Mouse (Mus musculus): ENCODE measurements around the gene Arrdc5. TPM values are rescaled to one million over a fixed set of nuclear protein-coding genes. Genes with fewer than 3 reads are reported as not detected.

Arrdc5 gene
- polyA plus RNA-seq, 1 experiment from 2014 or later: not detected

- no peak overlapping the region for H3K9ac ChIP-seq (ENCODE audit: low read depth, low read length)
- no peaks in the 10 kb centered on the region; the same call in 1 of the 2 replicates for H3K36me3 ChIP-seq (ENCODE audit: control insufficient read depth, insufficient read depth, low read length)
- no peak for ATAC-seq
- WGBS: 88% methylated on average over 6 of the region's 6 CpGs
- H3K27ac ChIP-seq (ENCODE audit: low read length): no peak overlapping the region
- H3K4me2 ChIP-seq (ENCODE audit: low read length): no peak overlapping the region
- H3K4me1 ChIP-seq (ENCODE audit: control insufficient read depth, insufficient read depth, low read length): peaks cover 8% of the 10 kb centered on the region; the same call in 1 of the 2 replicates
- H3K9me3 ChIP-seq (replicated peaks; ENCODE audit: control insufficient read depth, low read length, poor library complexity, severe bottlenecking): no peaks in the 10 kb centered on the region
- no peaks in the 10 kb centered on the region for H3K27me3 ChIP-seq (ENCODE audit: control insufficient read depth, insufficient read depth, low read depth, low read length)
- H3K4me3 ChIP-seq (ENCODE audit: low read depth, low read length): no peak overlapping the region
These were observed 8.0 kb upstream of the Arrdc5 start for GRCm38 (mm10) chr17:56308088-56308487.

DNA sequence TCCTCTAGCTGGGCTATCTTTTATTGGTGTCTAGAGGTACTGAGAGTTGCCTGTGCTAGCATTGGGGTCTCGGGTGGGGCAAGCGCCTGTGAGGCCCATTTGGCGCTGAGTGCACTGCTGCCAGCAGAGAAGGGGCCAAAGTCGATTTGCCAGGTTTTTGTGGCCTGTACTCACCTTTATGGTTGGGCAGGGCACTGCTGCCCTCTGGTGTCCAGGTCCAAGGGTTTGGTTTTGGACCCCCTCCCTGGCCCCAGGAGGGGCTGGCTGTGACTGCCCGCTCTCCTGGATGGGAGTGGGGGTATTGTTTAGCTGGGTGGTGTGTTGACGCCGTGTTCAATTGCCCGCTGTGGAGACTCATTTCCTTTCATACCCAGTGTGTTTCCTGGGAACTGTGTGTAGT lies 5.7 kb upstream of the Arrdc5 start:
- H3K9ac ChIP-seq (ENCODE audit: low read depth, low read length): no peak overlapping the region
- no peak overlapping the region for H3K4me2 ChIP-seq (ENCODE audit: low read length)
- WGBS: 59% methylated on average over 8 of the region's 8 CpGs
- H3K4me1 ChIP-seq (ENCODE audit: control insufficient read depth, insufficient read depth, low read length): peaks cover 8% of the 10 kb centered on the region; the same call in 1 of the 2 replicates
- H3K36me3 ChIP-seq (ENCODE audit: control insufficient read depth, insufficient read depth, low read length): no peaks in the 10 kb centered on the region
- H3K27ac ChIP-seq (ENCODE audit: low read length): no peak overlapping the region
- H3K4me3 ChIP-seq (ENCODE audit: low read depth, low read length): no peak overlapping the region
- H3K27me3 ChIP-seq (ENCODE audit: control insufficient read depth, insufficient read depth, low read depth, low read length): no peaks in the 10 kb centered on the region
- H3K9me3 ChIP-seq (replicated peaks; ENCODE audit: control insufficient read depth, low read length, poor library complexity, severe bottlenecking): no peaks in the 10 kb centered on the region
- no peak for ATAC-seq

DNA sequence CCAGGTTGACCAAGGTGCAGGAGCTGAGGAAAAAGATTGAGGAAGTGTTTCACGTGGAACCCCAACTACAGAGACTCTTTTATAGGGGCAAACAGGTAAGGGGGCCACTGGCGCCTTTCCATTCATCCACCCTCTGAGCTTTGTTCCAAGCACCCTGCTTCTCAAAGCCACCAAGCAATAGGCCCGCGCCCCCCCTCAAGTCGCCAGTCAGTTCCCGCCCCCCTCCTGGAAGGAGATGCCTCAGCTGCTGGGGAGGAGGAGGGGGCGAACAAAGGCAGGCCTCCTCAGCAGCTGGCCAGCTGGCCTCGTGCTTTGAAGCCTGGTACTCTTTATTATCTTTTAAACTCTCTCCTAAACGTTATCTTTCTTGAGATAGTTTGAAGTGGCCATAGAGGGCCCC lies 5.1 kb upstream of the Arrdc5 start:
- ATAC-seq: no peak
- no peak overlapping the region for H3K4me3 ChIP-seq (ENCODE audit: low read depth, low read length)
- no peak overlapping the region for H3K9ac ChIP-seq (ENCODE audit: low read depth, low read length)
- H3K4me1 ChIP-seq (ENCODE audit: control insufficient read depth, insufficient read depth, low read length): peaks cover 8% of the 10 kb centered on the region; the same call in 1 of the 2 replicates
- H3K4me2 ChIP-seq (ENCODE audit: low read length): no peak overlapping the region; the same call in 1 of the 2 replicates
- H3K9me3 ChIP-seq (replicated peaks; ENCODE audit: control insufficient read depth, low read length, poor library complexity, severe bottlenecking): no peaks in the 10 kb centered on the region
- H3K27ac ChIP-seq (ENCODE audit: low read length): no peak overlapping the region
- no peaks in the 10 kb centered on the region for H3K27me3 ChIP-seq (ENCODE audit: control insufficient read depth, insufficient read depth, low read depth, low read length)
- 22% methylated on average over 9 of the region's 9 CpGs for WGBS
- H3K36me3 ChIP-seq (ENCODE audit: control insufficient read depth, insufficient read depth, low read length): no peaks in the 10 kb centered on the region

DNA sequence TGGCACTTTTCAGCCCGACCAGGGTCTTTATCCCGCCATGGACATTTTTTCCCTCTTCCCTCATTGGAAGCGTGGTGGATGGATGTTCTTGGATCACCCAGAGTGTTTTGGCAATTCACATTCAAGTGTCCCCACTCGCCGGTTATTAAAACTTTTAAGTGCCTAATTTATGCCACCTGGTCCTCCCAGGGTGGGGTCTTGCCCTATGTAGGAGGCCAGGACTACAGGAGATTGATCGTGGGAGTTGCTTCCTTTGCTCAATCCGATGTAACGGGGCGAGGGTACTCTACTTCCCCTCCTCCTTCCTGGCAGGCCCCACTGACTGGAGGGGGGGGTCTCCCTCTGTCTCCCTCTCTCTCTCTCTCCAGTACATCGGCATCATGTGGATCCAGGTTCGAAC lies 4.6 kb upstream of the Arrdc5 start:
- H3K27me3 ChIP-seq (ENCODE audit: control insufficient read depth, insufficient read depth, low read depth, low read length): no peaks in the 10 kb centered on the region
- no peak overlapping the region for H3K27ac ChIP-seq (ENCODE audit: low read length)
- H3K9ac ChIP-seq (ENCODE audit: low read depth, low read length): peak overlapping the region; percentile 67; the same call in 1 of the 2 replicates
- no peaks in the 10 kb centered on the region for H3K36me3 ChIP-seq (ENCODE audit: control insufficient read depth, insufficient read depth, low read length)
- peak overlapping the region; percentile 92 for H3K4me2 ChIP-seq (ENCODE audit: low read length)
- 0 out of 2 replicates have a peak, but pooled peaks have one; percentile 12 for ATAC-seq
- peak overlapping the region; percentile 77 for H3K4me3 ChIP-seq (ENCODE audit: low read depth, low read length)
- WGBS: 12% methylated on average over 11 of the region's 11 CpGs
- peaks cover 8% of the 10 kb centered on the region; the same call in 1 of the 2 replicates for H3K4me1 ChIP-seq (ENCODE audit: control insufficient read depth, insufficient read depth, low read length)
- H3K9me3 ChIP-seq (replicated peaks; ENCODE audit: control insufficient read depth, low read length, poor library complexity, severe bottlenecking): no peaks in the 10 kb centered on the region

DNA sequence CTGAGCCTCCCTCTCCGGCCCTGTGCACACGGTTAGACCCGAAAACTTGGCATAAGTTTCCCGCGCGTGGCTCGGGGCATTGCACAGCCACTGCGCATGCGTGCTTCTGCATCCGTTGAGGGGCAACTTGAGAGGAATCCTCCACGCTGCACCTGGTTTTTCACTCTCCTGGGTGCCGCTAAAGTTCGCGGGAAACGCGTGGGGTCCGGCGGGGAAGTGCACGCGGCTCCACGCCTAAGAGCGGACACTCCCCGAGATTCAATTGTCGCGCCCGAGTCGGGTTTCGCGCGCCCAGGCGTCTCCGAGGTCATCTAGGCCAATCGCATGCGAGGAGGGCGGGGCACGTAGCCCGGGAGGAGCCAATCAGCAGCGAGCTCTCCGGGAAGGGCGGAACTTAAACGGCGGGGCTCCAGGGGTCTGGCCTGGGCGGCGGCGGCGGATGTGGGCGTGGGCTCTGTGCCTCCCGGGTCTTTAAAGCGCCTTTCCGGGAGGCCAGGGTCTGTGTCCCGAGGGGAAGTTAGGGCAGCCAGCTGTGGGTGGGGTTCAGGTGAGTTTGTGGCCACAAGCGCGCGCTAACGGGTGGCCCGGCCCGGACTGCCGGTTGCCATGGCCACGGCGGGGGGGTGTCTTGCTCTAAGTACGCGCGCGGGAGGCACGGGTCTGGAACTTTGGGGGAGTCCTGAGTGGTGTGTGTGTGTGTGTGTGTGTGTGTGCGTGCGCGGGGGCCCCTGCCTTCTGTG lies 3.9 kb upstream of the Arrdc5 start:
- Histone ChIP-seq H3K9ac (ENCODE audit: low read depth, low read length) (peak overlapping the region; percentile 67), H3K27me3 (ENCODE audit: control insufficient read depth, insufficient read depth, low read depth, low read length) (no peaks in the 10 kb centered on the region), H3K4me2 (ENCODE audit: low read length) (peak overlapping the region; percentile 92), H3K9me3 (replicated peaks; ENCODE audit: control insufficient read depth, low read length, poor library complexity, severe bottlenecking) (no peaks in the 10 kb centered on the region), H3K27ac (ENCODE audit: low read length) (no peak overlapping the region), H3K36me3 (ENCODE audit: control insufficient read depth, insufficient read depth, low read length) (no peaks in the 10 kb centered on the region), H3K4me1 (ENCODE audit: control insufficient read depth, insufficient read depth, low read length) (peaks cover 8% of the 10 kb centered on the region; the same call in 1 of the 2 replicates), H3K4me3 (ENCODE audit: low read depth, low read length) (peak overlapping the region; percentile 77)
- WGBS: 0% methylated on average over 68 of the region's 68 CpGs
- ATAC-seq: peak; percentile 96

DNA sequence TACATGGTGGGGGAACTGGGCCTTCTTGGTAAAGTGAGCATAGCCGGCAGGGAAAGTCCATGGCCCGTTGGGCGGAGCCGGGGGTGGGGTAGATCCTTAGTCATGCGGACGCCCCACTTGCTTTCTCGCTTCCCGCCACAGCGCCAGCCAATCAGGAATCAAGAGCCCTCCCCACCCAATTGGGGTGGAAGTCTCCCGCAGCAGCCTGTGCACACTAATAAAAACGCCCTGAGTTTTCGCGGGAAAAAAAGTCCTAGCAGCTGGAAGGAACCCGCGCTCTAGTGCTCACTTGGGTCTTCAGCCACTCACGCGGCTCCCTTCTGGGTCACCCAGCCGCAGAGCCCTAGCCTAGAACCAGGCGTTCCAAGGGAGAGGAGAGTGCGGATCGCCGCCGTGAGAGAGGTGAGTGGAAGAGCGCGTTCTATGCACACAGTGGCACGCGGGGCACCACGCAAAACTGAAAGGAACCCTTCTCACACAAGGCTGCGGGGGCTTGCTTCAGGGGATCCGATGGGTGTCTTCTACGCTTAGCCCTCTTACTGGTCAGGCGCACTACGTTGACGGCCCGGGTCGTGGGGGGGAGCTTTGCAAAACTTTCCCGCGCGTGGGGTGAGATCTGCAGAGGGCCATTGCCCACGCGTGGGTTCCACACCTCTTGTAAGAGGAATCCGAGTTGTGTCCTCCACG lies 3.2 kb upstream of the Arrdc5 start, which contains the start of gene Uhrf1:
TSS of gene Uhrf1 (plus strand) at position 162 of the 687 bp plus-strand sequence.
- Histone ChIP-seq H3K36me3 (ENCODE audit: control insufficient read depth, insufficient read depth, low read length) (no peaks in the 10 kb centered on the region), H3K9ac (ENCODE audit: low read depth, low read length) (peak within 1 kb of the TSS; percentile 67), H3K4me1 (ENCODE audit: control insufficient read depth, insufficient read depth, low read length) (peaks cover 8% of the 10 kb centered on the region; the same call in 1 of the 2 replicates), H3K9me3 (replicated peaks; ENCODE audit: control insufficient read depth, low read length, poor library complexity, severe bottlenecking) (no peaks in the 10 kb centered on the region), H3K27me3 (ENCODE audit: control insufficient read depth, insufficient read depth, low read depth, low read length) (no peaks in the 10 kb centered on the region), H3K27ac (ENCODE audit: low read length) (no peak within 1 kb of the TSS), H3K4me3 (ENCODE audit: low read depth, low read length) (peak within 1 kb of the TSS; percentile 77), H3K4me2 (ENCODE audit: low read length) (peak within 1 kb of the TSS; percentile 92)
- WGBS: under 1% methylated on average over 43 of the region's 43 CpGs
- peak; percentile 27 for ATAC-seq

DNA sequence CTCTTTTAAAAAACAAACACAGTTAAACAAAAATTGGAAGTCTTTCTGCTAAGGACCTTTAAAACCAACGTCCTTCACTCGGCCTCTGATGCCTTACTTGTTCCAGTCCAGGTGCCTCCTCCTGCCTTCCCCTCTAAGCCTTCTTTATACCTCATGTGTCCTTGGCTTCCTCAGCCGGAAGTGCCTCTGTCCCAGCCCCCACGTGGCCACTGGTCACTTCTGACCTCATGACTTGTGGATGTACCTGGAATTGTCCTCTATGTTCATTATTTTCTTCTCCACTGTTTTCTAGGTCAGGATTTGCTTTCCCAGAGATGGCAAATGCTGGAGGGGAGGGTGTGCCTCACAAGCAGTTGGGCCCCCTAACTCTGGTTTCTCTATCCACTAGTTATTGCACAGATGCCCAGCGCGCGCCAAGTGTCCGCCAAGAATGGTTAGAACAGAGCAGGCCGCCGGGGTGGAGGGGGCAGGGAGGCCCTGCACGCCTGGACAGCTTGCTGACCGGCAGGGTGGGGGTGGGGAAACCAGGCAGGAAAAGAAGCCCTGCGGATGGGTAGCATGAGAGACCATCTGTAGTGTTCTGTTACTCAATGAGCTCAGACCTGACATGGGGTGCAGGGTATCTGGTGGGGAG lies 2.4 kb upstream of the Arrdc5 start:
- no peak overlapping the region for H3K4me2 ChIP-seq (ENCODE audit: low read length)
- no peaks in the 10 kb centered on the region for H3K27me3 ChIP-seq (ENCODE audit: control insufficient read depth, insufficient read depth, low read depth, low read length)
- H3K4me1 ChIP-seq (ENCODE audit: control insufficient read depth, insufficient read depth, low read length): peaks cover 8% of the 10 kb centered on the region; the same call in 1 of the 2 replicates
- no peak overlapping the region for H3K9ac ChIP-seq (ENCODE audit: low read depth, low read length)
- no peak overlapping the region for H3K27ac ChIP-seq (ENCODE audit: low read length)
- H3K4me3 ChIP-seq (ENCODE audit: low read depth, low read length): no peak overlapping the region
- WGBS: 16% methylated on average over 13 of the region's 13 CpGs
- ATAC-seq: 0 out of 2 replicates have a peak, but pooled peaks have one; percentile 6
- H3K36me3 ChIP-seq (ENCODE audit: control insufficient read depth, insufficient read depth, low read length): no peaks in the 10 kb centered on the region
- H3K9me3 ChIP-seq (replicated peaks; ENCODE audit: control insufficient read depth, low read length, poor library complexity, severe bottlenecking): no peaks in the 10 kb centered on the region

GRCm38 (mm10) chr17:56298238-56298637 lies 1.8 kb downstream of the Arrdc5 start:
- Histone ChIP-seq H3K4me2 (ENCODE audit: low read length) (no peak overlapping the region), H3K27ac (ENCODE audit: low read length) (no peak overlapping the region), H3K9me3 (replicated peaks; ENCODE audit: control insufficient read depth, low read length, poor library complexity, severe bottlenecking) (no peaks in the 10 kb centered on the region), H3K4me3 (ENCODE audit: low read depth, low read length) (no peak overlapping the region), H3K36me3 (ENCODE audit: control insufficient read depth, insufficient read depth, low read length) (no peaks in the 10 kb centered on the region), H3K9ac (ENCODE audit: low read depth, low read length) (no peak overlapping the region), H3K4me1 (ENCODE audit: control insufficient read depth, insufficient read depth, low read length) (peaks cover under 1% of the 10 kb centered on the region; the same call in 1 of the 2 replicates), H3K27me3 (ENCODE audit: control insufficient read depth, insufficient read depth, low read depth, low read length) (no peaks in the 10 kb centered on the region)
- ATAC-seq: no peak
- 100% methylated on average over 1 of the region's 1 CpGs for WGBS
